Mouse (Mus musculus) bone marrow, adult 2 months (tissue): Measurements from ENCODE around the gene Il16.

Experiments used
- CTCF ChIP-seq: fragments of 200-500 bp; IDR thresholded peaks from 2 replicates; pipeline ENCODE4 v1.5.1; 2011; ENCODE audit warnings: low read length, control low read depth; ENCODE audit not compliant: control insufficient read depth, insufficient read depth
- POLR2A ChIP-seq: fragments of 200-500 bp; IDR thresholded peaks from 2 replicates; pipeline ENCODE4 v1.6.1; 2011; ENCODE audit warnings: low read depth, mild to moderate bottlenecking, control low read depth, low read length, borderline replicate concordance; ENCODE audit not compliant: control insufficient read depth

GRCm38 (mm10) chr7:83622582-83622981, 122.9 kb downstream of the Il16 start:
- TF ChIP-seq CTCF (no peak), POLR2A (no peak)
